Mouse (Mus musculus): Measurements from ENCODE around the gene Atp1b1.

Gene Atp1b1

DNA sequence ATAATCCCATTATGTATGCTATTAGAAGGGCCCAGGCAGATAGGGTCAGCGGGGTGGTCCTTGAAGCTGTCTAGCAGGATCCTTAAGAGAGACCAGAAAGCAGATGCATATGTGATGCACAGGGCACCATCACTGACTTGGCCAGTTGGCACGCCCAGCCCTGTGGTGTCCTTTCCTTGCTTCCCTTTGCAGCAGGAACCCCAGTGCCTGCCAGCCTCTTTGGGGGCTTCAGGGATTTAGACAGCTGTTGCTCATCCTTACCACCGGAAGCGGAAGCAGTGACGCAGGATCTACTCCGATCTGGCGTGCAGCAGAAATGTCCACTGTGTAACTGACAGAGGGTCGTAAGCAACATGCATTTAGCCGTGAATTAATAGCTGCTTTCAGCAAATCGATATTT is 9.3 kb upstream of the Atp1b1 start:
- no peak for DNase-seq (ENCODE audit: low read depth, low spot score)

- DNase-seq (ENCODE audit: low read depth, low spot score) = no peak
These were observed 3.6 kb upstream of the Atp1b1 start for GRCm38 (mm10) chr1:164461726-164462125.

GRCm38 (mm10) chr1:164460921-164461697 is 3.0 kb upstream of the Atp1b1 start:
- no peak for DNase-seq (ENCODE audit: low read depth, low spot score)

DNA sequence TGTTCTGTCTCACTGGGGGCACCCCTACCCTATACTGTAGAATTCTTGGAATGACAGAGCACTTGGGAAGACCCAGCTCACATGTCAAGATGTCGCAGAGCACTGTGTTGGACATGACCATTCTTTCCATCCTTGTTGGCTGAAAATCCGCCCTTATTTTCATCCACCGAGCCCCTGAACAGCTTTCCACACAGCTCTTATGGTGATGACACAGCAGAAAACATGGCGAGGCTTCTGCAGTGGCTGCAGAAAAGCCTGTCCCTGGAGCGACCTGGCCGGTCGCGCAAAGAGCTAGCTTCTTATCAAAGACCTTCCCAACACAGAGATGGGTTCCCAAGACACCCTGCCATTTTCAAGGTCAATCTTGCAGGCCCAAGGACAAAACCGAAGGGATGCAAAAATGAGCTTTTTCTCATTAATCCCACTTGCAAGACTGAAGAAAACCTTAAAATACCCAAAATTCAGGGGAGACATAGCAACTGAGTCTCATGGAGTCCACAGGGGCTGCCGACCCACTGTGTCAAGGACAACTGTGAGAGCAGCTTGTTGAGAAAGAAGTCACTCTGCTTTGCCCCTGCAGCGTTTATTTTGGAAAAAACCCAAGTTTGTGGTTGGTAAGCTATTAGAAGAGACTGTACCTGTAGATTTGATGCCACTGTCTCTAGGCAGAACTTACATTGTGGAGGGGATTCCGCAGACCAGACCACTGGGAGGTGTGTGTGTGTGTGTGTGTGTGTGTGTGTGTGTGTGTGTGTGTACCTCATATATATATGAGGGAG is 1.2 kb upstream of the Atp1b1 start:
- DNase-seq (ENCODE audit: low read depth, low spot score) = no peak

DNA sequence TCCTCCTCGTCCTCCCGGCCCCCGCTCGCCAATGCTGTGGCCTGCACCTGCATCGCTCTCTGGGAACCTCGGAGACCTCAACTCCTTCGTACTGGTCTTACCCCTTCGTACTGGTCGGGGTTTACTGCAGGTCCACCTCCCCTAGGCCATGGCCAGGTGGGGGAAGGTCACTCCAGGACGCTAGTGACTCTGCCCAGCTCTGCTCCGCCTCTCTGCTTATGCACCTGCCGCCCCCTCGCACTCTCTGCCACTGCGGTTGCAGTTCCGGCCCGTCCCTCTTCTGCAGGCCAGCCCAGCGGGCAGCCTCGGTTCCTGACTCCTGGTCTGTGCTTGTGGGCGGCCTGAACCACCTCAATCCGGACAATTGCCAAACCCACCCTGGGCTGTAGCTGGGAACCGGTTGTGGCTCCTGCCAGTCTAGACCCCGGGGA is 481 bp upstream of the Atp1b1 start:
- no peak for DNase-seq (ENCODE audit: low read depth, low spot score)

DNA sequence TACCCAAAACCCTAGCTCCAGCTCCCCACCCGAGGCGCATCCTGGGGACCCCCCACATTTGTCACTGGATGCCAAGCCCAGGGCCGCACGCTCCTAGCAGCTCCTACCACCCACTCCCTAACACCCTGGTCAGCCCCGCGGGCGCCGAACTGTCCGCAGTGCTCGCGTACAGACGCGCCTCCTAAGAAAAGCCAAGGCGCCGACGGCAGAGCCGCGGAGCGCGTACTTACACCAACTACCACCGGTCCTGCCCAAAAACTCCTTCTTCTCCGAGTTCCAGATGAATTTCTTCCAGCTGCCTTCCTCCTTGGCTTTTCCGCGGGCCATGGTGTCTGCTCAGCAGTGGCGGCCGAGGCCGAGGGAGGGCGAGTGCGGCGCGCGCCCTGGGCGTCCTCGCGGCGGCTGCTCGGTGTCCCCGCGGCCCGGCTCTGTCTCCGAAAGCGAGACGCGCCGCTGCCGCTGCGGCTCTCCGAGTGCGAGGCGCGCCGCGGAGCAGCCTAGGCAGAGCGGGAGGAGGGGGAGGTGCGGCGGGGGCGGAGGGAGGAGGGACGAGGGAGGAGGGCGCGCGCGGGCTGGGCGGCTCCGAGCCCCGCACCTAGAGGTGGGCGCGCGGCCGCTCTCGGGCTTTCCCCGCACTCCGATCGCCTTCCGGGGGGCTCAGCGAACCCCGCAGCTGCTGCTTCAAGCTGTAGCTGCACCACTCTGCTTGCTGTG is 467 bp downstream of the Atp1b1 start:
- no peak for DNase-seq (ENCODE audit: low read depth, low spot score)

DNA sequence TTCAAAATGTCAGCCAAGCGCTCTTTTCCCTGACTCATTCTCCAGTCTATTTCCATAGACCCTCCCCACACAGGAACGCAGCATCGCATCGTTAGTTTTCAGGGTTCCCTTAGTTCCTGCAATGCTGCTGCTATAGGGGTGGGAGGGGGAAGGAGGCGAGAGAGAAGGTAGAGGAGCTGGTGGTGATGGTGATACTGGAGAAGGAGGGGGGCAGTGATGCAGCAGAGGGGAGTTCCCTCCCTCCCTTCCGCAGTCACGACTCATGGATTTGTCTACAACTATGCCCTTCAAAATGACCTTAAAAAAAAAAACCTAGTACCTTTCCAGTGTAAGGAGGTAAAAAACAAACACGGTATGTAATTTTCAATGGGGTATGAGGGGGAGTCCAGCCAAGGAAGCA is 1.4 kb downstream of the Atp1b1 start:
- no peak for DNase-seq (ENCODE audit: low read depth, low spot score)

GRCm38 (mm10) chr1:164456065-164456464 is 2.1 kb downstream of the Atp1b1 start:
- DNase-seq (ENCODE audit: low read depth, low spot score) = no peak

GRCm38 (mm10) chr1:164455614-164456013 is 2.5 kb downstream of the Atp1b1 start:
- no peak for DNase-seq (ENCODE audit: low read depth, low spot score)

GRCm38 (mm10) chr1:164454747-164455400 is 3.3 kb downstream of the Atp1b1 start:
- no peak for DNase-seq (ENCODE audit: low read depth, low spot score)

DNA sequence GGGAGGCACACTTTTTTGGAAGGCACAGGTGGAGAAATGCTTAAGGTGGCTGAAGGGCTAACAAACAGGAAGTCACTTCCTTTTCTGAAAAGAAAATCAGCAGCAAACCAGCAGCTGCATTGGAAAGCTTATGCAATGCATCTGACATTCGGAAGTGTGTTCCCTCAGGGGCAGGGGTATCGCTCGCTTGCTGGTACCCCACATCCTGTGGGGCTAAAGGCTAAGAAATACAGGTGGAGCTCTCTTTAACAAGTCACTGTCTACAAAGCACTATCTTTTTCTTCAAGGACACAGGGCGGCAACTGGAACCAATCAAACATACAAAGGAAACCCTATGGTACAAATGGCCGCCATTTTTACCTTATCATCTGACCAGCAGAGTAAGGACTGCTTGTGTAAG is 4.4 kb downstream of the Atp1b1 start:
- DNase-seq (ENCODE audit: low read depth, low spot score) = no peak

DNA sequence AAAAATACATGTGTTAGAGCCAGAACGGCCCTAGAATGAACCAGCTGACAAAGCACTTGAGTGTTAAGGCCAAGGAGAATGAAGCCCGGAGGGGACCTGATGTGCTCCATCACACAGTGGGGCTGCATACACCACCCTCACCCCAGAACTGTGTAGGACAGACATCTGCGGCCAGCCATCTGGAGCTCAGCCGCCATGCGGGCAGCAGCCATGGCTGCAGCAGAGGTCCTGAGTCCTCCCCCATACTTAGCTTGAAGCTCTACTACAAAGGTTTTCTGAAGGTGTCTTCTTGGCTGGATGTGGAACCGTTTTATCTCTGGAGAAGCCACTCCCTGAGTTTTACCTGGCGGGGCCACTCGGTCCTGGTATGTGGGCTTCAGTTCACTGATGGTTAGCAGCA is 5.0 kb downstream of the Atp1b1 start:
- no peak for DNase-seq (ENCODE audit: low read depth, low spot score)

GRCm38 (mm10) chr1:164452580-164452979 is 5.6 kb downstream of the Atp1b1 start:
- no peak for DNase-seq (ENCODE audit: low read depth, low spot score)

DNA sequence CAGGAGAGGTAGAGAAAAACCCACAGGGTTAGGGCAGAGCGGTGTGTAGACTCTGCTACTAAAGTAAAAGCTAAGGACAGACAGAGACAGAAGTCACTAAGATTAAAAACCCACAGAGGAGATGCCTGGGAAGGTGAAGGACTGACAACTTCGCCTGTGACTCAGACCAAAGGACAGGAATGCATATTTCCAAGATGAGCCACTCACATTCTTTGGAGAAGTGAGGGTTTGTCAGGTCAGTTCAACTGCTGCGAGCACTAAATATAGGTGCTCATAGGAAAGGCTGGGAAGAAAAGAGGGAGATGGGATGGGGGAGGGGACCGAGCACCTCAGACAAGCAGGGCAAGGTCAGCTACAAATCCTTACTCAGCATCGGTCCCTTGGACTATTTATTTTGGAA is 6.8 kb downstream of the Atp1b1 start:
- no peak for DNase-seq (ENCODE audit: low read depth, low spot score)

DNA sequence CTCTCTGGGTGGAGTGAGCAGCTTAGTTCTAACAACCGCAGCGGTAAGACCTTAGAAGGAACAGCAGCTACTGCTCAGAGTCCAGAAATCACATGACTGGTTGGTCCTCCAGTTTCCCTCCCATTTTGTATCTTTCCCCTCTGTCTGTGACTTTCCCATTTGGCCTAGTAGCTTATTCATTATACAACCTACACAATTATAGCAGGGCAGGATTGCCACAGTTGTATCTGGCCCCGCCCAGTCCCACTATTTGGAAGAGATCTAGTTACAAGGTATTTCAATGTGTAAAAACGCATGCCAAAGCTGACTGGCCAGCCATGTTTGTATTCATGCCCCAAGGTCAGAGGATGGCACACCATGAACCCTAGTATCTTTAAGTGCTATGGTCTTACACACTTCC is 7.5 kb downstream of the Atp1b1 start:
- no peak for DNase-seq (ENCODE audit: low read depth, low spot score)

GRCm38 (mm10) chr1:164450231-164450630 is 7.9 kb downstream of the Atp1b1 start:
- DNase-seq (ENCODE audit: low read depth, low spot score) = no peak

DNA sequence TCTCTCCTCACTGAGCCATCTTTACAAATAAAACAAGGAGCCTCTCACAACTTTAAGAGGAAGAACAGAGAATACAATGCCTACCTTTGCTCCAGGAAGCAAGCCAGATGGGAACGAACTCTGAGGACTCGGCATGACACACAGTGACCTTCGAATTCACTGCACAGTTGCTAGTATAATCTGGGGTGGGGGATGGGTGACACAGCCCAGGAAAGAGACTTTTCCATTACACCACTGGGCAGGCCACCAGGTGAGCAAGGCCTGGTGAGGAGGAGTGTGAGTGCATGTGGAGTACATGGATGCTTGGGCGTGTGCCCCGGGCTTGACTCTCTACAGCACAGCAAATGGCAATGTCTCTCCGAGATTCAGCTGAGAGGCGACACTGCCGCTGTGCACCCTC is 8.5 kb downstream of the Atp1b1 start:
- no peak for DNase-seq (ENCODE audit: low read depth, low spot score)

GRCm38 (mm10) chr1:164447521-164447920 is 10.6 kb downstream of the Atp1b1 start:
- no peak for DNase-seq (ENCODE audit: low read depth, low spot score)

DNA sequence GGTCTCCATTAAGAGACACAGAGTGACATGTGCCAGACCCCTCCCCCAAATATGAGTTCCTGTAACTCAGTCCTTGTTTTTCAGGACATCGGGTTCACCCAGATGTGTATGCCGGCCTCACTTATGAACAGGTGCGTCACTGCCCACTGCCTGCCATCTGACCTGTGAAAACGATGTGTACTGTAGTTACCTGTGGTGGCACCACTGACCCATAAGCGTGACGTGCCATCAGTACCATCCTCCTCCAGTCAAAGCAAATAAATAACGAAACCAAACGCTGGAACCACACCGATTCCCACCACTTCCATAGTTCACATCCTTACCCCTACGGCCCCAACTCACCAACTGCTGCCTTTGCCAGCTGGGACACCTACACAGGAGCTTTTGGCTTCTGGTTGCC is 11.6 kb downstream of the Atp1b1 start:
- no peak for DNase-seq (ENCODE audit: low read depth, low spot score)

- DNase-seq (ENCODE audit: low read depth, low spot score) = no peak
These were observed 12.5 kb downstream of the Atp1b1 start for GRCm38 (mm10) chr1:164445620-164446162.

DNA sequence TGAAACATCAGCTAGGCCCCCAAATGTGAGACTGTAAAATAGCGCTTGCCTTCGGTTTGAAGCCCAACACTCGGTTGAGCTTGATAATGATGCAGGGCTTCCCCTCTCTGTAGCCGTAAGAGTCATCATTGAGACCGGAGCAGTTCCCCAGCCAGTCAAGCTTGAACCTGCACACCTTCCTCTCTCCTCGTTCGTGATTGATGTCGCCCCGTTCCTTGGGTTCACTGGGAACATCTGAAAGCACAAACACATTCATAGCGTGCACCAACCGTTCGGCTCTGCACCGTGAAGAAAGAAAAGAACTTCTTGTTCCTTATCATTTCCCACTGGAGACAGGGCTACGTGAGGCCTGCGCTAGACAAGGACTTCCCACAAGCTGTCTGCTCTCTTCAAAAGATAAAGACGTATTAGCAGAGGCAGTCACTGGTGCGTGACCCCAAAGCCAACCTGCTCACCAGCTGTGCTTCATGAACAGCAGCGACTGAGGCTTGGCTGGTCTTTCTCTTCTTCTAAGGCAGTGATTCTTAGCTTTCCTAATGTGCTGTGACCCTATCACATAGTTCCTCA is 16.7 kb downstream of the Atp1b1 start:
- no peak for DNase-seq (ENCODE audit: low read depth, low spot score)

Data from WW6 (cell line).